Mouse (Mus musculus): ENCODE measurements around the gene Pole2. TPM values are rescaled to one million over a fixed set of nuclear protein-coding genes. Genes with fewer than 3 reads are reported as not detected.
A peak's percentile ranks its signal among the peaks of the same experiment; 100 is the strongest.

The Pole2 gene
- polyA plus RNA-seq, 1 experiment from 2014 or later: 32.6 TPM

DNA sequence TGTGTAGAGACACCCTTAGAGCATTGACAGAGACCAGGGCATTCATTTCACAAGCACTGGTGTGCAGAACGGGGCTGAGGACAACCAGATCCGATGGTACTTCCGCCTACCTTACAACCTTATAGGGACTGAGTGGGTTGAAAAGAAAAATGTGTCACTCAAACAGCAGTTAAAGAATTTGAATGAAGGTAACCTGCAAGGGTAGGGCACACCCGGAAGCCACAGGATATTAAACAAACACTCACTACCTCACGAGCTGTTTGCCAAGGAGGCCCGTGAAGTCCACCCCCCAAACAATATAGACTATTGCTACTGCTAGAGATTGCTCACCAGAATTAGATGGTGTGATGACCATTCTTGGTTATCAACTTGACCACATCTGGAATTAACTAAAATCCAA is 7.8 kb upstream of the Pole2 start:
- Histone ChIP-seq H3K9me3 (replicated peaks) (no peaks in the 10 kb centered on the region), H3K4me1 (peaks cover 2% of the 10 kb centered on the region; the same call in 1 of the 2 replicates)
- WGBS: 94% methylated on average over 6 of the region's 6 CpGs

DNA sequence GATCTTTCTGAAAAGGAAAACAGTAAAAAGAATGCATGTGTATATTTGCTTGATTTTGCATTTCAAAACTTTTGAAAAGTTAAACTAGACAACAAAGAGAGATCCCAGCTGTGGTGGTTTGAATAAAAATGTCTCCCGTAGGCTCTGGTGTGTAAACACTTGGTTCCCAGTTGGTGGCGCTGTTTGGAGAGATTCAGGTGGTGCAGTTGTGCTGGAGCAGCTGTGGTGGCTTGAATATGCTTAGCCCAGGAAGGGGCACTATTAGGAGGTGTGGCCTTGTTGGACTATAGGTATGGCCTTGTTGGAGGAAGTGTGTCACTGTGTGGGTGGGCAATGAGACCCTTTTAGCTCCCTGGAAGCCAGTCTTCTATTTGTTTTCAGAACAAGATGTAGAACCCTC is 1.3 kb upstream of the Pole2 start:
- Histone ChIP-seq H3K4me3 (no peak overlapping the region), H3K27me3 (ENCODE audit: low read depth, poor library complexity, severe bottlenecking) (no peaks in the 10 kb centered on the region), H3K9me3 (replicated peaks) (no peaks in the 10 kb centered on the region), H3K36me3 (peaks cover 19% of the 10 kb centered on the region), H3K27ac (no peak overlapping the region), H3K4me1 (peaks cover 10% of the 10 kb centered on the region)
- WGBS: 73% methylated on average over 2 of the region's 2 CpGs
- DNase-seq (ENCODE audit: low spot score): no peak

More for the DNA sequence above, 7.8 kb upstream of the Pole2 start:
- no peak for DNase-seq (ENCODE audit: low spot score)
- Histone ChIP-seq H3K27me3 (ENCODE audit: low read depth, poor library complexity, severe bottlenecking) (no peaks in the 10 kb centered on the region), H3K4me3 (no peak overlapping the region), H3K27ac (no peak overlapping the region), H3K36me3 (no peaks in the 10 kb centered on the region)

DNA sequence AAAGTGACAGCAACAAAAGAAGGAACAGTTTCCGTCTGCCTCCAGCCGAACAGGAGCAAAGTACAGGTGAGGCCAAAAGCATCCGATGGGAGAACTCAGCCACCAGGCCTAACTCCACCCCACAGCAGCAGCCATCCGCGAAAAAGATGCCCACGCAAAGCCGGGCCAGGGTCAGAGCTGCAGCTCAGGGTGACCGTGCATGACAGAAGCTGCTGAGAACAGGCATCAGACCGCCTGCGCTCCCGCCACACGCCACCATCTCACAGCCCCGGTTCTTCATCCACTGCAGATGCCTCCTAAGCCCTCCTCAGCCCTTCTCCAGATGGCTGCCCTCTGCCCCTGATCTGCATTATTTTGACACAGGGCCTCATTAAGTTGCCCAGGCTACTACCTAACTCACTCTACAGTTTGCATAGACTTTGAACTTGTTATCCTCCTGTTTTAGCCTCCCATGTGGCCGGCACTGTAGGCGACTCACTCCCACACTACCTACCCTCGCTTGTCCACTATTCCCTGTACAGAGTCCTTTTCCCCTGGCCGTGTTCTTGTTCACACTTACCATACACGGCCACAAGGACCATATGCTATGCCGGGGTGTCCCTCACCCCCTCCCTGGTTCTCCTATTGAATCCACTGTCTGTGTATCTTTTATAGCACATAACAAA is 7.2 kb downstream of the Pole2 start:
- no peak overlapping the region for H3K27ac ChIP-seq
- H3K36me3 ChIP-seq: peaks cover 92% of the 10 kb centered on the region
- DNase-seq (ENCODE audit: low spot score): no peak
- 92% methylated on average over 19 of the region's 19 CpGs for WGBS
- H3K4me3 ChIP-seq: no peak overlapping the region
- no peaks in the 10 kb centered on the region for H3K9me3 ChIP-seq (replicated peaks)
- no peaks in the 10 kb centered on the region for H3K27me3 ChIP-seq (ENCODE audit: low read depth, poor library complexity, severe bottlenecking)
- H3K4me1 ChIP-seq: no peaks in the 10 kb centered on the region

DNA sequence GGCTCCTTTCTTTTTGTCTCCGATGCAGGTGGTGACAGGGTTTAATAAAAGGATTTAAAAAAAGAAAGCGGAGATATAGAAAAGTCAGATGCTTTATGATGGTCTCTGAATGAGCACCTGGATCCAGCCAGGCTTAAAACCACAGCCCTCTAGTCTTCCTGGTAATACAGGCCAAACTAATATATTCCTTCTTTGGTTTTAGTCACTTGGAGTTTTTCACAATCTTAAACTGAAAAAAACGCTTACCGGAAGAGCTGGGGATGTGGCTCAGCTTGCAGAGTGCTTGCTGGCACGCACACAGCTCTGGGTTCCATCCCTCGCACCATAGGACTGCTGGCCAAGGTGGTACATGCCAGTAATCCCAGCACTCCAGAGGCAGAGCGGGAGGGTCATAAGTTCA is 11.4 kb downstream of the Pole2 start:
- WGBS: 95% methylated on average over 7 of the region's 7 CpGs
- Histone ChIP-seq H3K36me3 (peaks cover 100% of the 10 kb centered on the region), H3K4me3 (no peak overlapping the region), H3K4me1 (no peaks in the 10 kb centered on the region), H3K27ac (no peak overlapping the region), H3K27me3 (ENCODE audit: low read depth, poor library complexity, severe bottlenecking) (no peaks in the 10 kb centered on the region), H3K9me3 (replicated peaks) (no peaks in the 10 kb centered on the region)
- DNase-seq (ENCODE audit: low spot score): no peak

DNA sequence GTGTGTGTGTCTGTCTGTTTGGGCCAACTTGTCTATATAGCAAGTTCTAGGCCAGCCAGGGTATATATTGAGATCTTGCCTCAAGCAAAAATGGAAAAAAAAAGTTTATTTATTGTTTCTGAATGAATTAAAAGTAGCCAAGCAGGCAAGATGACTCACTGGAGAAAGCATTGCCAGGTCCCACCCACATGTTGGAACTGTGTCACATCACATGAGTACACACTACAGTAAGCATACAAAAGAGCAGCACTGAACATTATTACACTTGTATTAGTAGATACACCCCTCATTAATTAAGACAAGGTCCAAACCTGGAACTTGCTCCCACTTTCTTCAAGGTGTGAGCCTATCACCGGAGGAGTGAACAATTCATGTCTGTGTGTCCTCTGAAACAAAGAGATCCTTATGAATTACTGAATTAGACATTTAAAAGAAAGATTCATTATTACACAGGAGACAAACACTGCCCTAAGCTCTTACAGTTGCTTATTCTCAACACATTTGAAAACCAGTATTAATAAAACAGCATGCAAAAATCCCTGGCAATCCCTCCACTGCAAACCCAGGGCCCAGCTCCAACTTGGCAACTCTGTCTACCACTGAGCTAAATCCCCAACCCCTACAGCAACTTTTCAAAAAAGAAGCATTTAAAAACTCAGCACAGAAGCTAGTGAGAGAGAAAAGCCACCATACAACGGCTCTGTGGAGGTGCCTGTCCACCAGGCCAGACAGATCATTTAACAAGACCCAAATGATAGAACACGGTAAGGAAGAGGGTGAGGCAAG is 12.8 kb downstream of the Pole2 start:
- no peaks in the 10 kb centered on the region for H3K9me3 ChIP-seq (replicated peaks)
- peaks cover 100% of the 10 kb centered on the region for H3K36me3 ChIP-seq
- H3K4me1 ChIP-seq: no peaks in the 10 kb centered on the region
- H3K27ac ChIP-seq: no peak overlapping the region
- WGBS: 92% methylated on average over 3 of the region's 3 CpGs
- no peaks in the 10 kb centered on the region for H3K27me3 ChIP-seq (ENCODE audit: low read depth, poor library complexity, severe bottlenecking)
- no peak for DNase-seq (ENCODE audit: low spot score)
- H3K4me3 ChIP-seq: no peak overlapping the region

DNA sequence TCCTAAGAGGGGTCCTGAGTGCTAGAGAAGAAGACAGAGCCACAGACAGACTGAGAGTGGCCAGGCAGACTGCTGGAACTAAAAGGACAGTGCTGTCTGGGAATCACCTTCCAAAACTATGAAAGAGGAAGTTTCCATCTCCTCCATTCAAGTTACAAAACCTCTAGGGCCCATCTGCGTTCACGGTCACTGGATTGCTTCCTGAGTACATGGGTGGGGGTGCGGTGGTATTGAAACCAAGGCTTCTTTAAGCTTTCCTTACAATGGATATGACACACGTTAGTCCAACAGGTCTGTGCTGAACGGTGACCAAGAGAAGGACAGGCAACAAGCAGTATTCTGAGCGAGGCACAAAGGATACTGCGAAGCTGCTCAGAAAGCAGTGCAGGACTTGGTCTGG is 13.6 kb downstream of the Pole2 start:
- no peak overlapping the region for H3K4me3 ChIP-seq
- no peaks in the 10 kb centered on the region for H3K4me1 ChIP-seq
- DNase-seq (ENCODE audit: low spot score): no peak
- H3K27ac ChIP-seq: no peak overlapping the region
- H3K27me3 ChIP-seq (ENCODE audit: low read depth, poor library complexity, severe bottlenecking): no peaks in the 10 kb centered on the region
- no peaks in the 10 kb centered on the region for H3K9me3 ChIP-seq (replicated peaks)
- 95% methylated on average over 7 of the region's 7 CpGs for WGBS
- peaks cover 100% of the 10 kb centered on the region for H3K36me3 ChIP-seq

DNA sequence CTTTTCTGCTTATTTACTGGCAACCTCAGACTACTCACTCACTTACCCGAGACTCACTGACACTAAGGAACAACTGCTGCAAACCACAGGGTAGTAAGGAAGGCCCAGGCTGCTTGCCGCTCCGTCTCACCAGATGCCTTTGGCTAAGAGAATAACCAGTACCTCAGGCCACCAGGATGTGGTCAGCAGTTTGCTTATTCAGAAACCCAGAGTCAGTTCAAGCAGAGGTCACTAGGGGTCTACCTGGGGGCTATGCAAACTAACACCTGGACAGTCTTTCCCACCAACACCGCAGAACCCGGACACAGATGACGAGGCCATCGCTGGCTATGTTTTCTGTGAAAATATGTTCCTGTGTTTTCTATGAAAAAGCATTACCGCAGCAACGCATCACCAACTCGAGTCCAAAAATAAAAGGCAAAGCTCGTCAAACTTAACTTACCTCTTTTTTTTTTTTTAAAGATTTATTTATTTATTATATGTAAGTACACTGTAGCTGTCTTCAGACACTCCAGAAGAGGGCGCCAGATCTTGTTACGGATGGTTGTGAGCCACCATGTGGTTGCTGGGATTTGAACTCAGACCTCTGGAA is 14.7 kb downstream of the Pole2 start:
- Histone ChIP-seq H3K27me3 (ENCODE audit: low read depth, poor library complexity, severe bottlenecking) (no peaks in the 10 kb centered on the region), H3K27ac (no peak overlapping the region), H3K4me1 (no peaks in the 10 kb centered on the region), H3K4me3 (no peak overlapping the region), H3K36me3 (peaks cover 100% of the 10 kb centered on the region), H3K9me3 (replicated peaks) (no peaks in the 10 kb centered on the region)
- DNase-seq (ENCODE audit: low spot score): no peak
- WGBS: 94% methylated on average over 13 of the region's 13 CpGs

DNA sequence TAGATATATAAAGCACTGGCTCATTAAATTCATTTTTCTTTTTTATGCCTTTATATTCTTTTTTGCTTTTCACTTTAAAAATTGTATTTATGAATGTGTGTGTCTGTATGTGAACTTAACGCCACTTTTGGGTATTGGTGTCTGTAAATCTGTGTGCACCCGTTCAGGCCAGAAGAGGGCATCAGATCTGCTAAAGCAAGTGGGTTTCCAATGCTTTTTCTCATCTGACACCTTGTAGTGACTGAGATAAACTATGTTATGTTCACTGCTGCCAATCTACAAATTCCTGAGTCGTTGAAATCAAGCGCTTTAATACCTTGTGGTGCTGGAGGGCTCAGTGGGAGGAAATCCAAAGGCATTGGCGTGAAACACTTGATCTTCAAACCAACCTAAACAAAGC is 16.9 kb downstream of the Pole2 start:
- no peaks in the 10 kb centered on the region for H3K27me3 ChIP-seq (ENCODE audit: low read depth, poor library complexity, severe bottlenecking)
- no peak overlapping the region for H3K4me3 ChIP-seq
- H3K4me1 ChIP-seq: no peaks in the 10 kb centered on the region
- H3K9me3 ChIP-seq (replicated peaks): no peaks in the 10 kb centered on the region
- peaks cover 99% of the 10 kb centered on the region for H3K36me3 ChIP-seq
- DNase-seq (ENCODE audit: low spot score): peak; percentile 15
- 92% methylated on average over 5 of the region's 5 CpGs for WGBS
- no peak overlapping the region for H3K27ac ChIP-seq

DNA sequence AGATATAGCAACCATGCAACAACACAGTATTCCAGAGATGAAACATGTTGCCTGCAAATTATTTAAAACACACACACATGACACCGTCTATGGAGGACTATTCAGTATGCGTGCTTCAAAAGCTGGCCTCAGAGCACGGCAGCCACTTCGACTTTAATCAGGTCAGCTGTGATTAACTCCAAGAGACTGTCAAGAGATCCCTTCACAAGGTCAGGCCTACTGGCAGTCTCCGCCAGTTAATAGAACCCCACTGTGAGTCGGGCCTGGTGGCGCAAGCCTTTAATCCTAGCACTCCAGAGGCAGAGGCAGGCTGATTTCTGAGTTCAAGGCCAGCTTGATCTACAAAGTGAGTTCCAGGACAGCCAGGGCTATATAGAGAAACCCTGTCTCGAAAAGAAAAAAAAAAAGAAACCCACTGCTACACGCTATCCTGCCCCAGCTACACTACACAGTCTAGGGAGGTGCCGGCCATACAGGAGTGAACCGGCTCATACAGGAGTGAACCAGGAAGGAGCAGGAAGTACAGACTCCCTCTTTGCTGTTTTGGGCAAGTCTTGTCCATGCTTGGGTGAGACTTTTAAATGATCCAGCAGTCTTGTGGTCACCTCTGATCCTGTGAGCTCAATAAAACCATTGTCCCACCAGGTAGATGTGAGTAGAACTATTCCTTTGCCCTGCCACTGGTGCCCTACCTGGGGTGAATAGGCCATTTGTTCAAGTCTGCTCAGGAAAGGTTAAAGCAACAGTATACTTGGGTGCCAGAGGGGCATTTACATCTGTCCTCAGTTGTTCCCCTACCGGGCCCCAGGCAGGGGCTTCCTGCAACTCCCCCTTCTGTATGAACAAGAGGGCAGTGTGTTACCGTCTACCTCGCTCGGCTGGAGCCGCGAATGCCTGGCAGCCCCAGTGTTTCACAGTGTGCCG is 17.7 kb downstream of the Pole2 start:
- Histone ChIP-seq H3K36me3 (peaks cover 94% of the 10 kb centered on the region), H3K27me3 (ENCODE audit: low read depth, poor library complexity, severe bottlenecking) (no peaks in the 10 kb centered on the region), H3K4me1 (no peaks in the 10 kb centered on the region), H3K27ac (no peak overlapping the region), H3K9me3 (replicated peaks) (no peaks in the 10 kb centered on the region), H3K4me3 (no peak overlapping the region)
- 93% methylated on average over 18 of the region's 18 CpGs for whole genome bisulfite sequencing
- DNase-seq (ENCODE audit: low spot score): peak; percentile 23

DNA sequence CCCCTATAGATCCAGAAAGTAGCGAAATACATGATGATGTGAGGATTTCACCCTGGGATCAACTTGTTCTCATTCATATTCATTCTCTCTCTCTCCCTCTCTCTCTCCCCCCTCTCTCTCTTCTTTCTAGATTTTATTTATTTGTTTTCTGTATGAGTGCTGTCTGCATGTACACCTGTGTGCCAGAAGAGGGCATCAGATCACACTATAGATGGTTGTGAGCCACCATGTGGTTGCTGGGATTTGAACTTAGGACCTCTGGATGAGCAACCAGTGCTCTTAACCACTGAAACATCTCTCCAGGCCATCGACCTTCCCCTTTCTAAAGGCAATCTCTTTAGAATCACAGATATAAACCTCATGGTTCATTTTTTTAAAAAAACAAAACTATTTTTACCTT is 19.5 kb downstream of the Pole2 start:
- H3K9me3 ChIP-seq (replicated peaks): no peaks in the 10 kb centered on the region
- H3K4me1 ChIP-seq: no peaks in the 10 kb centered on the region
- no peak overlapping the region for H3K4me3 ChIP-seq
- H3K27me3 ChIP-seq (ENCODE audit: low read depth, poor library complexity, severe bottlenecking): no peaks in the 10 kb centered on the region
- no peak overlapping the region for H3K27ac ChIP-seq
- peaks cover 86% of the 10 kb centered on the region for H3K36me3 ChIP-seq
- WGBS: 90% methylated on average over 2 of the region's 2 CpGs
- no peak for DNase-seq (ENCODE audit: low spot score)

DNA sequence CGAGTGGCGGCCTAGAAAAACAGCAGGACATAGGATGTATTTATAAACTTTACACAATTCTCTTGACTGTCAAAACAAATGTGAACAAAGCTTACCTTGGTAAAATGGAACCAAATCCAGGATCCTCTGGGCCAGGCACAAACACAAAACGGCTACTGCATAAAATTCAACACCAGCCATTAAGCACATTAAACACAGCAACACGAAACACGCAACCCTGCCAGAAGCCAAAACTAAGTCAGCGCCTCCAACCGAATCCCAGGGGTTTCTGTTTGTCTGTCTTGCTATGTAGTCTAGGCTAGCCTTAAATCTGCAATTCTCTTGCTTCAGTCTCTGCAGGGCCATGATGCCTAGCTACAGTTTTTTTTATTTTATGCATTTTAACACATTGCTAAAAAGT is 20.1 kb downstream of the Pole2 start:
- 94% methylated on average over 7 of the region's 7 CpGs for WGBS
- Histone ChIP-seq H3K9me3 (replicated peaks) (no peaks in the 10 kb centered on the region), H3K4me1 (no peaks in the 10 kb centered on the region), H3K36me3 (peaks cover 86% of the 10 kb centered on the region), H3K4me3 (no peak overlapping the region), H3K27me3 (ENCODE audit: low read depth, poor library complexity, severe bottlenecking) (no peaks in the 10 kb centered on the region), H3K27ac (no peak overlapping the region)
- DNase-seq (ENCODE audit: low spot score): no peak

DNA sequence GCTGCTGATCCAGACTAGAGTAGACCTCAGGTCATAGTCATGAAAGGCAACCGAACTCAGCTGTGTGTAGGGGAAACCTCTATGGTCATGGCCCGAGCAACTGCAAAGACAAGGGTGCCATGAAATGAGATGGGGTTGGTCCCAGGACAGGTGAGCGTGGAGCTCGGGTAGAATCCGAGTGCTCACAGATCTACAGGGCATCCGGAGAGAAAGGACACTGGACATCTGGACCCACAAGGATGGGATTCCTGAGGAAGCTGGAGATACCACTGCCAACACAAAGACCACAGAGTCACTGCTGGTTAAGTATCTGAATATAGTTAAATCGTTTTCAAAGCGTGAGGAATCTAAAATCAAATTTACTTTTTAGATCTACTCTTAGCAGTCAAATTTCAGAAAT is 20.6 kb downstream of the Pole2 start:
- Histone ChIP-seq H3K4me3 (no peak overlapping the region), H3K36me3 (peaks cover 86% of the 10 kb centered on the region), H3K9me3 (replicated peaks) (no peaks in the 10 kb centered on the region), H3K27me3 (ENCODE audit: low read depth, poor library complexity, severe bottlenecking) (no peaks in the 10 kb centered on the region), H3K4me1 (no peaks in the 10 kb centered on the region), H3K27ac (no peak overlapping the region)
- DNase-seq (ENCODE audit: low spot score): no peak
- 96% methylated on average over 8 of the region's 8 CpGs for WGBS
